Mouse (Mus musculus) midbrain, embryonic 16.5 days (tissue): ENCODE results near the gene Actl6b. TPM values are rescaled to one million over a fixed set of nuclear protein-coding genes. Genes with fewer than 3 reads are reported as not detected.
"Not testable (repeated sequence)": the region's sequence is repeated elsewhere in the genome, so short reads cannot be mapped to it uniquely, and the experiment has no call there.

Experiments
- ATAC-seq: fragments of 200-750 bp; cut with Nextera tagmentation; 2 replicates; pipeline ENCODE4 v1.8.0; 2017; ENCODE audit warnings: moderate TSS enrichment
- H3K27ac ChIP-seq: fragments of 300-500 bp; sonication (generic); 2 replicates; pipeline ENCODE4 v1.5.1; 2014; ENCODE audit warnings: mild to moderate bottlenecking, low read length, mixed read lengths
- H3K27me3 ChIP-seq: fragments of 300-500 bp; sonication (generic); 2 replicates; pipeline ENCODE4 v1.6.1; 2014; ENCODE audit warnings: low read depth, low read length, mixed read lengths; ENCODE audit not compliant: control insufficient read depth, insufficient read depth
- H3K36me3 ChIP-seq: fragments of 300-500 bp; sonication (generic); 2 replicates; pipeline ENCODE4 v1.6.1; 2014; ENCODE audit warnings: mild to moderate bottlenecking, low read length, moderate library complexity, mixed read lengths; ENCODE audit not compliant: control insufficient read depth, insufficient read depth
- H3K4me1 ChIP-seq: fragments of 300-500 bp; sonication (generic); 2 replicates; pipeline ENCODE4 v1.6.1; 2014; ENCODE audit warnings: mild to moderate bottlenecking, low read length, mixed read lengths; ENCODE audit not compliant: control insufficient read depth, insufficient read depth
- H3K4me2 ChIP-seq: fragments of 300-500 bp; sonication (generic); 2 replicates; pipeline ENCODE4 v1.6.1; 2014; ENCODE audit warnings: mild to moderate bottlenecking, low read length, mixed read lengths
- H3K4me3 ChIP-seq: fragments of 300-500 bp; sonication (generic); 2 replicates; pipeline ENCODE4 v1.5.1; 2014; ENCODE audit warnings: low read depth, mild to moderate bottlenecking, low read length, moderate library complexity, mixed read lengths
- H3K9ac ChIP-seq: fragments of 300-500 bp; sonication (generic); 2 replicates; pipeline ENCODE4 v1.6.1; 2014; ENCODE audit warnings: low read depth, low read length, mixed read lengths
- H3K9me3 ChIP-seq: fragments of 300-500 bp; sonication (generic); replicated peaks from 2 replicates; pipeline ENCODE4 v1.6.1; 2014; ENCODE audit warnings: mild to moderate bottlenecking, low read length, mixed read lengths; ENCODE audit not compliant: control insufficient read depth, poor library complexity, severe bottlenecking
- WGBS: fragments of 180-500 bp; shearing (Covaris S2); extraction: QIAGEN DNeasy Blood & Tissue Kit; methylation state at CpG from one replicate; pipeline ENCODE4 v1.1.7; 2014; 5-methylcytosine and 5-hydroxymethylcytosine counted together
- microRNA-seq: library from miRNA; unstranded; fragments of <30 nt; microRNA quantifications from one replicate; pipeline ENCODE4, GENCODE M21; 2017
- polyA plus RNA-seq: library from polyadenylated mRNA; unstranded; fragments of >200 nt; fragmentation: Nextera tagmentation; extraction: Ambion mirVana; gene quantifications from 2 replicates; pipeline ENCODE4 v1.2.1, GENCODE M21; 2015

Actl6b gene
- polyA plus RNA-seq, 1 experiment from 2014 or later: 326 TPM

GRCm38 (mm10) chr5:137611245-137611602 is 57.9 kb downstream of the Actl6b start:
- no peaks in the 10 kb centered on the region for H3K36me3 ChIP-seq
- no peak overlapping the region for H3K4me3 ChIP-seq
- WGBS: 26% methylated on average over 6 of the region's 6 CpGs
- no peak overlapping the region for H3K9ac ChIP-seq
- H3K9me3 ChIP-seq: no peaks in the 10 kb centered on the region
- H3K27ac ChIP-seq: no peak overlapping the region
- ATAC-seq: no peak
- no peak overlapping the region for H3K4me2 ChIP-seq
- H3K27me3 ChIP-seq: peaks cover 12% of the 10 kb centered on the region
- peaks cover 3% of the 10 kb centered on the region for H3K4me1 ChIP-seq

GRCm38 (mm10) chr5:137613076-137613475 is 59.8 kb downstream of the Actl6b start:
- ATAC-seq: no peak
- Histone ChIP-seq H3K9me3 (no peaks in the 10 kb centered on the region), H3K27me3 (peaks cover 12% of the 10 kb centered on the region), H3K4me3 (no peak overlapping the region), H3K4me1 (peaks cover 3% of the 10 kb centered on the region), H3K27ac (no peak overlapping the region), H3K9ac (no peak overlapping the region), H3K4me2 (no peak overlapping the region), H3K36me3 (no peaks in the 10 kb centered on the region)
- 60% methylated on average over 5 of the region's 5 CpGs for WGBS

GRCm38 (mm10) chr5:137613550-137613949 is 60.2 kb downstream of the Actl6b start, which contains the start of gene Pcolce:
Gene Pcolce, minus strand, starts transcription at chr5:137613784.
- WGBS: 68% methylated on average over 11 of the region's 11 CpGs
- no peak within 1 kb of the TSS for H3K4me3 ChIP-seq
- H3K27ac ChIP-seq: no peak within 1 kb of the TSS
- H3K4me1 ChIP-seq: no peaks in the 10 kb centered on the region; the same call in 1 of the 2 replicates
- ATAC-seq: no peak
- no peaks in the 10 kb centered on the region for H3K36me3 ChIP-seq
- H3K27me3 ChIP-seq: peaks cover 7% of the 10 kb centered on the region
- no peak within 1 kb of the TSS for H3K9ac ChIP-seq
- H3K4me2 ChIP-seq: no peak within 1 kb of the TSS
- H3K9me3 ChIP-seq: no peaks in the 10 kb centered on the region

GRCm38 (mm10) chr5:137614921-137615320 is 61.6 kb downstream of the Actl6b start:
- not testable (repeated sequence) for H3K9me3 ChIP-seq, H3K4me2 ChIP-seq, H3K9ac ChIP-seq, H3K4me3 ChIP-seq, H3K36me3 ChIP-seq, H3K4me1 ChIP-seq, H3K27ac ChIP-seq, H3K27me3 ChIP-seq, ATAC-seq
- 93% methylated on average over 2 of the region's 2 CpGs for WGBS

GRCm38 (mm10) chr5:137615347-137615746 is 62.0 kb downstream of the Actl6b start:
- Histone ChIP-seq H3K27me3 (no peaks in the 10 kb centered on the region), H3K27ac (no peak overlapping the region), H3K4me2 (no peak overlapping the region), H3K9ac (no peak overlapping the region), H3K36me3 (no peaks in the 10 kb centered on the region), H3K4me3 (no peak overlapping the region), H3K9me3 (no peaks in the 10 kb centered on the region), H3K4me1 (no peaks in the 10 kb centered on the region)
- no peak for ATAC-seq
- 91% methylated on average over 7 of the region's 7 CpGs for WGBS

Small RNA genes lying within 50 kb of the gene (microRNA-seq; reads per million reads assigned to microRNA genes)
- gene Mir6418: 1.6 reads per million

Other genes with a start within 250 kb of the Actl6b start
- gene Srrt, start 245.8 kb upstream of the Actl6b start, polyA plus RNA-seq: 97.2 and 103 TPM in 2 replicates
- 13.1 TPM in 2 replicates for gene Trip6, start 239.1 kb upstream of the Actl6b start, polyA plus RNA-seq
- gene Slc12a9, start 219.9 kb upstream of the Actl6b start, polyA plus RNA-seq: 26.8 and 27.3 TPM in 2 replicates
- 4.8 and 6.0 TPM in 2 replicates for gene Ephb4, start 203.4 kb upstream of the Actl6b start, polyA plus RNA-seq
- gene Zan, start 76.5 kb upstream of the Actl6b start, polyA plus RNA-seq: 0.12 and 0.18 TPM in 2 replicates
- gene Pop7, start 51.0 kb upstream of the Actl6b start, polyA plus RNA-seq: 76.3 and 80.5 TPM in 2 replicates
- 19.3 and 19.4 TPM in 2 replicates for gene Gigyf1, start 35.0 kb upstream of the Actl6b start, polyA plus RNA-seq
- not detected in 2 replicates for gene Epo, start 20.3 kb upstream of the Actl6b start, polyA plus RNA-seq
- gene Gnb2, start 20.0 kb upstream of the Actl6b start, polyA plus RNA-seq: 496 and 512 TPM in 2 replicates
- gene Tfr2, start 16.3 kb downstream of the Actl6b start, polyA plus RNA-seq: 7.8 and 10.1 TPM in 2 replicates
- 57.2 and 60.9 TPM in 2 replicates for gene Mospd3, start 47.5 kb downstream of the Actl6b start, polyA plus RNA-seq
- 11.9 and 13.3 TPM in 2 replicates for gene Pcolce, start 60.3 kb downstream of the Actl6b start, polyA plus RNA-seq
- gene Fbxo24, start 75.5 kb downstream of the Actl6b start, polyA plus RNA-seq: 0.11 and 0.12 TPM in 2 replicates
- 18.8 and 19.2 TPM in 2 replicates for gene Lrch4, start 75.6 kb downstream of the Actl6b start, polyA plus RNA-seq
- 8.2 and 9.2 TPM in 2 replicates for gene Gm20605, start 75.7 kb downstream of the Actl6b start, polyA plus RNA-seq
- gene Sap25, start 87.8 kb downstream of the Actl6b start, polyA plus RNA-seq: 5.9 and 6.7 TPM in 2 replicates
- gene Irs3, start 92.2 kb downstream of the Actl6b start, polyA plus RNA-seq: 0.15 and 0.16 TPM in 2 replicates
- gene Agfg2, start 131.2 kb downstream of the Actl6b start, polyA plus RNA-seq: 15.8 and 20.4 TPM in 2 replicates
- gene Nyap1, start 188.1 kb downstream of the Actl6b start, polyA plus RNA-seq: 67.2 and 67.5 TPM in 2 replicates
- 55.4 and 74.1 TPM in 2 replicates for gene Tsc22d4, start 192.2 kb downstream of the Actl6b start, polyA plus RNA-seq
- 33.5 and 36.6 TPM in 2 replicates for gene Ppp1r35, start 225.3 kb downstream of the Actl6b start, polyA plus RNA-seq
- gene Mepce, start 234.1 kb downstream of the Actl6b start, polyA plus RNA-seq: 10.4 and 11.6 TPM in 2 replicates
- gene Zcwpw1, start 234.3 kb downstream of the Actl6b start, polyA plus RNA-seq: 11.6 and 13.1 TPM in 2 replicates